ENCODE assay signal across 10 mouse cellular contexts in the genomic region with DNA sequence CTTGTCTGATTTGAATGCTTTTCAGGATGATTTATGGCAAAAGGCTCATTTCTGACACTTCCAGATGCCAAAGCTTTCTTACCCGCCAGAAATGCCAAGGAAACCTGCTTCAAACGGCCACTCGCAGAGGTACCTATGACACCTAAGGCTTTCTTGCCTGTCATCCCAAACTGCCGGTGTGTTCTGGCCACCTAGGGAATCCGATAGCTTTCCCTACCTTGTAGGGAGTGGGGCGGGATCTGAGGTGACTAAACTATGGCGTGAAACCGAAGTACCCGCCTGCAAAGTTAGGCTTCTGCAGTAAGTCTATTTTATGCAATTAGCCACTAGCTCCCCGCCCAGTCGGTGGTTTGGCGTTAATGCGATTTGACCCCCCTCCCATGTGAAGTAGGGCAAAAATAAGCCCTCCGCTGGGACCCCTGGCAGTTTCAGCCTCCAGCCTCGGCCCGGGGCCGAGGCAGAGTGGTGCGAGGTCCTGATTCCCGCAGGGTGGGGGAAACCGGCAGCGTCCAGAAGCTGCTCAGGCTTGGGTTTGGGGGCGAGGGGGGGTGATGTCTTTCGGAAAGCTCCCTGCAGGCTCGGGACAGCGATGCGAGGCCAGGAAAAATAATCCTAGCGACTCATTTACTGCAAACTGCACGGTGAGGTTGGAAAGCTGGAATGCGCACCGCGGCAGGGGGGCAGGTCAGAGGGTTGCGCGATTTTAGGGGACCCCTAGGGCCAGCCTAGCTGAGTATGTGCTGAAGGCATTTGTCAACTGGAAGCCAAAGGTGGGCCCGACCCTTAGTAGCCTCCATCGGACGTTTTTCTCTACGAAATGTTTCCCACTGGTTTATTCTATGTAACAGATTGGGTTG. TPM values are rescaled to one million over a fixed set of nuclear protein-coding genes. Genes with fewer than 3 reads are reported as not detected.
DNase-seq lines count a peak whose midpoint lies in the region; ATAC-seq and TF ChIP-seq lines count a peak whose summit lies in the region.
"Had no signal": no experiment of that assay in that cellular context is flagged by ENCODE, and none has a peak within 500 bp of the region (broad histone marks: within the 10 kb centered on the region; RNA-seq: fewer than 3 reads in every experiment).

No protein-coding gene starts in this region.

- no peak overlapping the region for H3K4me2 ChIP-seq in midbrain, postnatal 0 days (ENCODE audit: low read depth, low read length, poor library complexity, severe bottlenecking)
- peak overlapping the region; percentile 80 for H3K4me2 ChIP-seq in limb, embryonic 13.5 days (replicated peaks)

- peaks cover 34% of the 10 kb centered on the region for H3K4me1 ChIP-seq in midbrain, embryonic 10.5 days
- H3K4me1 ChIP-seq in midbrain, postnatal 0 days (ENCODE audit: insufficient read depth, low read length) = no peaks in the 10 kb centered on the region
- peaks cover 12% of the 10 kb centered on the region for H3K4me1 ChIP-seq in embryonic fibroblast, embryonic 13.5 days (ENCODE audit: control insufficient read depth, insufficient read depth, low read length)
- peaks cover 47% of the 10 kb centered on the region for H3K4me1 ChIP-seq in limb, embryonic 13.5 days

- H3K9me3 ChIP-seq in midbrain, embryonic 10.5 days (replicated peaks) = no peaks in the 10 kb centered on the region
- no peaks in the 10 kb centered on the region for H3K9me3 ChIP-seq in midbrain, postnatal 0 days (ENCODE audit: low read length)
- no peaks in the 10 kb centered on the region for H3K9me3 ChIP-seq in limb, embryonic 13.5 days

- peaks cover 98% of the 10 kb centered on the region for H3K27me3 ChIP-seq in midbrain, embryonic 10.5 days (ENCODE audit: low read depth, poor library complexity, severe bottlenecking)
- peaks cover 53% of the 10 kb centered on the region for H3K27me3 ChIP-seq in midbrain, postnatal 0 days (ENCODE audit: insufficient read depth, low read length)
- peaks cover 15% of the 10 kb centered on the region; the same call in 1 of the 2 replicates for H3K27me3 ChIP-seq in limb, embryonic 13.5 days

- peak; percentile 39 for DNase-seq in midbrain, embryonic 10.5 days (ENCODE audit: low spot score)
- DNase-seq in midbrain, postnatal 0 days (ENCODE audit: low spot score) = no peak
- DNase-seq in layer of hippocampus, adult 11-12 months (ENCODE audit: low spot score) = no peak
- DNase-seq in lung, postnatal 14 days = no peak
- DNase-seq: cerebellum, adult 2 months had no signal

- H3K36me3 ChIP-seq in midbrain, embryonic 10.5 days = no peaks in the 10 kb centered on the region
- no peaks in the 10 kb centered on the region for H3K36me3 ChIP-seq in midbrain, postnatal 0 days (ENCODE audit: insufficient read depth, low read length)
- 0 out of 2 replicates have a peak, but pooled peaks cover 3% of the 10 kb centered on the region for H3K36me3 ChIP-seq in limb, embryonic 13.5 days

- ATAC-seq in midbrain, postnatal 0 days (ENCODE audit: low FRiP score) = no peak
- peak; percentile 37; the same call in 1 of the 2 replicates for ATAC-seq in limb, embryonic 13.5 days (ENCODE audit: low FRiP score, low read depth)
- ATAC-seq in megakaryocyte-erythroid progenitor cell, adult 5-6 weeks (replicated peaks; ENCODE audit: low FRiP score, low TSS enrichment, poor library complexity, severe bottlenecking) = no peak

- H3K9ac ChIP-seq in midbrain, postnatal 0 days (replicated peaks; ENCODE audit: low read length, poor library complexity, severe bottlenecking) = no peak overlapping the region
- H3K9ac ChIP-seq in limb, embryonic 13.5 days = peak overlapping the region; percentile 66

- no peak overlapping the region for H3K27ac ChIP-seq in midbrain, embryonic 10.5 days (replicated peaks)
- H3K27ac ChIP-seq in midbrain, postnatal 0 days (ENCODE audit: low read depth, low read length) = no peak overlapping the region
- H3K27ac ChIP-seq in embryonic fibroblast, embryonic 13.5 days (ENCODE audit: insufficient read depth, low read length) = no peak overlapping the region
- H3K27ac ChIP-seq in limb, embryonic 13.5 days = peak overlapping the region; percentile 90

- no peak for TF ChIP-seq CTCF in midbrain, postnatal 0 days (IDR thresholded peaks at IDR 0.05)
- TF ChIP-seq CTCF in embryonic fibroblast, embryonic 13.5 days (IDR thresholded peaks at IDR 0.05; ENCODE audit: borderline replicate concordance, insufficient read depth, low read length) = no peak

- H3K4me3 ChIP-seq in midbrain, embryonic 10.5 days = peak overlapping the region; percentile 43
- H3K4me3 ChIP-seq in midbrain, postnatal 0 days (ENCODE audit: low read depth, low read length) = no peak overlapping the region
- H3K4me3 ChIP-seq in embryonic fibroblast, embryonic 13.5 days (ENCODE audit: insufficient read depth, low read length) = peak overlapping the region; percentile 8; the same call in 1 of the 2 replicates
- peak overlapping the region; percentile 43 for H3K4me3 ChIP-seq in limb, embryonic 13.5 days

- no peak for TF ChIP-seq POLR2A in embryonic fibroblast, embryonic 13.5 days (IDR thresholded peaks at IDR 0.05; ENCODE audit: low read depth, low read length)

- WGBS in midbrain, embryonic 10.5 days = under 1% methylated on average over 37 of the region's 37 CpGs
- WGBS in midbrain, postnatal 0 days = 2% methylated on average over 37 of the region's 37 CpGs
- WGBS in limb, embryonic 13.5 days = under 1% methylated on average over 37 of the region's 37 CpGs

RNA-seq across cellular contexts. Expression of gene Twist1, which starts 10.8 kb away (rescaled TPM):
- polyA plus RNA-seq in midbrain, embryonic 10.5 days (2016; fragmentation: Nextera tagmentation; extraction: Ambion mirVana) = 7.6 and 8.5 TPM in 2 replicates
- total RNA-seq in midbrain, postnatal 0 days (2014; rRNA removed) = 2.7 and 3.5 TPM in 2 replicates
- polyA plus RNA-seq in midbrain, postnatal 0 days (2015; fragmentation: Nextera tagmentation; extraction: Ambion mirVana) = 1.00 and 1.2 TPM in 2 replicates
- 48.2 and 73.5 TPM in 2 replicates for polyA plus RNA-seq in embryonic fibroblast, embryonic 13.5 days (2011; ENCODE audit: insufficient read length, low read depth, missing spikeins)
- polyA plus RNA-seq in limb, embryonic 13.5 days (2015; fragmentation: Nextera tagmentation; extraction: Ambion mirVana) = 46.6 and 48.6 TPM in 2 replicates
- not detected in 2 replicates for total RNA-seq in megakaryocyte-erythroid progenitor cell, adult 5-6 weeks (2014; fragmentation: Nextera tagmentation)
- total RNA-seq in megakaryocyte-erythroid progenitor cell, adult 5-6 weeks (2017) = not detected in 2 replicates

RNA-seq across cellular contexts. Expression of gene Ferd3l, which starts 40.0 kb away (rescaled TPM):
- 4.3 and 5.5 TPM in 2 replicates for polyA plus RNA-seq in midbrain, embryonic 10.5 days (2016; fragmentation: Nextera tagmentation; extraction: Ambion mirVana)
- total RNA-seq in midbrain, postnatal 0 days (2014; rRNA removed) = 0.71 and 1.5 TPM in 2 replicates
- 0.26 and 0.53 TPM in 2 replicates for polyA plus RNA-seq in midbrain, postnatal 0 days (2015; fragmentation: Nextera tagmentation; extraction: Ambion mirVana)
- not detected in 2 replicates for polyA plus RNA-seq in embryonic fibroblast, embryonic 13.5 days (2011; ENCODE audit: insufficient read length, low read depth, missing spikeins)
- polyA plus RNA-seq in limb, embryonic 13.5 days (2015; fragmentation: Nextera tagmentation; extraction: Ambion mirVana) = not detected in 2 replicates
- not detected in 2 replicates for total RNA-seq in megakaryocyte-erythroid progenitor cell, adult 5-6 weeks (2014; fragmentation: Nextera tagmentation)
- total RNA-seq in megakaryocyte-erythroid progenitor cell, adult 5-6 weeks (2017) = not detected in 2 replicates
- total RNA-seq: left cerebral cortex, postnatal 36 days had no signal
- polyA plus RNA-seq: cerebellum, adult 2 months; gonadal fat pad, adult 2 months had no signal
